Mouse (Mus musculus): ENCODE results near the gene Cnst. TPM values are rescaled to one million over a fixed set of nuclear protein-coding genes. Genes with fewer than 3 reads are reported as not detected.
A peak's percentile ranks its signal among the peaks of the same experiment; 100 is the strongest.
"Not testable (repeated sequence)": the region's sequence is repeated elsewhere in the genome, so short reads cannot be mapped to it uniquely, and the experiment has no call there.

Cnst gene
- polyA plus RNA-seq, 1 experiment from 2014 or later, result 10.4 TPM

- DNase-seq (ENCODE audit: low read depth, low spot score) (no peak), ATAC-seq (no peak)
- in situ Hi-C loops (cut with MboI; ENCODE audit: low pct_unique_long_range_greater_than_20kb), result loop anchor here (10.0 kb wide), 1 partner anchor 101 kb away; no protein-coding TSS in a partner anchor
- ChIA-PET CTCF (interaction anchor here (0.7 to 2.7 kb wide), 7 partner anchors 9 to 132 kb away, joined by 3 to 14 read pairs (median 5); partner anchors contain the start of gene Smyd3), POLR2A (interaction anchor here (0.5 kb wide), 1 partner anchor 1033 kb away, joined by 8 read pairs; no protein-coding TSS in a partner anchor)
- peak; percentile 24 for TF ChIP-seq CTCF (IDR thresholded peaks at IDR 0.05)
- no peaks in the 10 kb centered on the region for H3K27me3 ChIP-seq
Observed at GRCm38 (mm10) chr1:179634159-179634558, 88.0 kb downstream of the Cnst start.

- no peak for ATAC-seq
- ChIA-PET POLR2A (no interaction called here), CTCF (interaction anchor here (1.1 to 3.7 kb wide), 2 partner anchors 11 to 140 kb away, joined by 3 to 15 read pairs; no protein-coding TSS in a partner anchor)
- in situ Hi-C loops (cut with MboI; ENCODE audit: low pct_unique_long_range_greater_than_20kb), result loop anchor here (10.0 kb wide), 1 partner anchor 202 kb away; no protein-coding TSS in a partner anchor
- TF ChIP-seq CTCF (IDR thresholded peaks at IDR 0.05), result no peak
- H3K27me3 ChIP-seq, result no peaks in the 10 kb centered on the region
- DNase-seq (ENCODE audit: low read depth, low spot score), result no peak
Observed at GRCm38 (mm10) chr1:179642726-179643125, 96.6 kb downstream of the Cnst start.

GRCm38 (mm10) chr1:179644151-179644550, 98.0 kb downstream of the Cnst start:
- DNase-seq (ENCODE audit: low read depth, low spot score) (no peak), ATAC-seq (no peak)
- TF ChIP-seq CTCF (IDR thresholded peaks at IDR 0.05), result no peak
- POLR2A ChIA-PET, result interaction anchor here (1.0 to 1.6 kb wide), 2 partner anchors 9 to 23 kb away, joined by 3 to 4 read pairs; no protein-coding TSS in a partner anchor
- no peaks in the 10 kb centered on the region for H3K27me3 ChIP-seq
- in situ Hi-C loops (cut with MboI; ENCODE audit: low pct_unique_long_range_greater_than_20kb), result loop anchor here (10.0 kb wide), 1 partner anchor 201 kb away; no protein-coding TSS in a partner anchor
- CTCF ChIA-PET, result interaction anchor here (1.2 to 3.7 kb wide), 5 partner anchors 9 to 137 kb away, joined by 3 to 15 read pairs (median 6); no protein-coding TSS in a partner anchor

GRCm38 (mm10) chr1:179645101-179645979, 99.2 kb downstream of the Cnst start:
- ChIA-PET CTCF (interaction anchor here (0.6 to 3.7 kb wide), 16 partner anchors 8 to 202 kb away, joined by 3 to 15 read pairs (median 4); partner anchors contain the start of gene Sccpdh), POLR2A (interaction anchor here (0.7 to 1.6 kb wide), 3 partner anchors 22 to 129 kb away, joined by 3 to 4 read pairs (median 3); no protein-coding TSS in a partner anchor)
- TF ChIP-seq CTCF (IDR thresholded peaks at IDR 0.05), result peak; percentile 78
- DNase-seq (ENCODE audit: low read depth, low spot score), result no peak
- peak; percentile 92 for ATAC-seq
- in situ Hi-C loops (cut with MboI; ENCODE audit: low pct_unique_long_range_greater_than_20kb), result loop anchor here (10.0 kb wide), 1 partner anchor 199 kb away; no protein-coding TSS in a partner anchor
- H3K27me3 ChIP-seq, result no peaks in the 10 kb centered on the region

GRCm38 (mm10) chr1:179645980-179646268, 99.8 kb downstream of the Cnst start:
- TF ChIP-seq CTCF (IDR thresholded peaks at IDR 0.05), result no peak
- DNase-seq (ENCODE audit: low read depth, low spot score) (no peak), ATAC-seq (peak; percentile 28)
- H3K27me3 ChIP-seq, result no peaks in the 10 kb centered on the region
- ChIA-PET CTCF (interaction anchor here (1.0 to 3.7 kb wide), 9 partner anchors 11 to 201 kb away, joined by 3 to 15 read pairs (median 4); no protein-coding TSS in a partner anchor), POLR2A (interaction anchor here (1.2 kb wide), 1 partner anchor 22 kb away, joined by 3 read pairs; no protein-coding TSS in a partner anchor)
- in situ Hi-C loops (cut with MboI; ENCODE audit: low pct_unique_long_range_greater_than_20kb), result loop anchor here (10.0 kb wide), 1 partner anchor 199 kb away; no protein-coding TSS in a partner anchor

GRCm38 (mm10) chr1:179648678-179649077, 102.5 kb downstream of the Cnst start:
- ATAC-seq; POLR2A ChIA-PET; DNase-seq (ENCODE audit: low read depth, low spot score); H3K27me3 ChIP-seq: not testable (repeated sequence)
- CTCF ChIA-PET, result interaction anchor here (1.0 kb wide), 1 partner anchor 15 kb away, joined by 3 read pairs; no protein-coding TSS in a partner anchor
- in situ Hi-C loops (cut with MboI; ENCODE audit: low pct_unique_long_range_greater_than_20kb), result loop anchor here (10.0 kb wide), 1 partner anchor 196 kb away; no protein-coding TSS in a partner anchor

- DNase-seq (ENCODE audit: low read depth, low spot score) (no peak), ATAC-seq (no peak)
- CTCF ChIA-PET, result interaction anchor here (1.0 kb wide), 2 partner anchors 14 to 16 kb away, joined by 3 read pairs; no protein-coding TSS in a partner anchor
- no peak for TF ChIP-seq CTCF (IDR thresholded peaks at IDR 0.05)
- POLR2A ChIA-PET, result no interaction called here
- no peaks in the 10 kb centered on the region for H3K27me3 ChIP-seq
- in situ Hi-C loops (cut with MboI; ENCODE audit: low pct_unique_long_range_greater_than_20kb), result loop anchor here (10.0 kb wide), 1 partner anchor 195 kb away; no protein-coding TSS in a partner anchor
Observed at GRCm38 (mm10) chr1:179649324-179649723, 103.2 kb downstream of the Cnst start.

- ChIA-PET POLR2A (interaction anchor here (1.0 kb wide), 1 partner anchor 15 kb away, joined by 3 read pairs; no protein-coding TSS in a partner anchor), CTCF (interaction anchor here (0.7 to 2.2 kb wide), 3 partner anchors 14 to 26 kb away, joined by 3 to 5 read pairs (median 3); no protein-coding TSS in a partner anchor)
- no peak for TF ChIP-seq CTCF (IDR thresholded peaks at IDR 0.05)
- ATAC-seq, result no peak
- no peak for DNase-seq (ENCODE audit: low read depth, low spot score)
- in situ Hi-C loops (cut with MboI; ENCODE audit: low pct_unique_long_range_greater_than_20kb), result no loop called here
- no peaks in the 10 kb centered on the region for H3K27me3 ChIP-seq
Observed at GRCm38 (mm10) chr1:179650284-179650683, 104.1 kb downstream of the Cnst start.

GRCm38 (mm10) chr1:179651224-179651623, 105.1 kb downstream of the Cnst start:
- DNase-seq (ENCODE audit: low read depth, low spot score) (no peak), ATAC-seq (no peak)
- no peaks in the 10 kb centered on the region for H3K27me3 ChIP-seq
- in situ Hi-C loops (cut with MboI; ENCODE audit: low pct_unique_long_range_greater_than_20kb), result no loop called here
- TF ChIP-seq CTCF (IDR thresholded peaks at IDR 0.05), result no peak
- ChIA-PET POLR2A (no interaction called here), CTCF (interaction anchor here (2.2 kb wide), 1 partner anchor 13 kb away, joined by 5 read pairs; no protein-coding TSS in a partner anchor)

GRCm38 (mm10) chr1:179663065-179663464, 116.9 kb downstream of the Cnst start:
- ATAC-seq (no peak), DNase-seq (ENCODE audit: low read depth, low spot score) (no peak)
- ChIA-PET POLR2A (no interaction called here), CTCF (interaction anchor here (1.3 to 1.5 kb wide), 3 partner anchors 14 to 39 kb away, joined by 3 to 8 read pairs (median 3); no protein-coding TSS in a partner anchor)
- H3K27me3 ChIP-seq, result no peaks in the 10 kb centered on the region
- in situ Hi-C loops (cut with MboI; ENCODE audit: low pct_unique_long_range_greater_than_20kb), result no loop called here
- no peak for TF ChIP-seq CTCF (IDR thresholded peaks at IDR 0.05)

Data from Patski (cell line).